Mouse (Mus musculus) G1E-ER4 (cell line): ENCODE measurements around the gene Tuba3a. TPM values are rescaled to one million over a fixed set of nuclear protein-coding genes. Genes with fewer than 3 reads are reported as not detected.

Experiments used
- GATA1 ChIP-seq: IDR thresholded peaks from one replicate; pipeline ENCODE4 v1.8.0; 2012; ENCODE audit warnings: low read length, inconsistent platforms
- polyA plus RNA-seq: library from polyadenylated mRNA; stranded (reverse); fragments of >175 nt; gene quantifications from 2 replicates; pipeline ENCODE4 v1.2.3, GENCODE M21; 2012

Tuba3a gene
- polyA plus RNA-seq, 1 experiment: not detected

GRCm38 (mm10) chr6:125253863-125254715 is 31.8 kb downstream of the Tuba3a start:
- TF ChIP-seq GATA1: no peak

GRCm38 (mm10) chr6:125252711-125253110 is 33.1 kb downstream of the Tuba3a start:
- no peak for TF ChIP-seq GATA1

GRCm38 (mm10) chr6:125252285-125252684 is 33.6 kb downstream of the Tuba3a start:
- no peak for TF ChIP-seq GATA1

- no peak for TF ChIP-seq GATA1
These were observed 41.3 kb downstream of the Tuba3a start for GRCm38 (mm10) chr6:125244551-125244950.

- TF ChIP-seq GATA1: no peak
These were observed 44.3 kb downstream of the Tuba3a start for GRCm38 (mm10) chr6:125241566-125241965.

GRCm38 (mm10) chr6:125240617-125241016 is 45.2 kb downstream of the Tuba3a start:
- no peak for TF ChIP-seq GATA1

GRCm38 (mm10) chr6:125239547-125239946 is 46.3 kb downstream of the Tuba3a start:
- no peak for TF ChIP-seq GATA1

GRCm38 (mm10) chr6:125238396-125238795 is 47.4 kb downstream of the Tuba3a start:
- no peak for TF ChIP-seq GATA1

GRCm38 (mm10) chr6:125237421-125237820 is 48.4 kb downstream of the Tuba3a start:
- no peak for TF ChIP-seq GATA1

- TF ChIP-seq GATA1: no peak
These were observed 49.1 kb downstream of the Tuba3a start, which contains the start of gene Cd27 for GRCm38 (mm10) chr6:125236782-125237181. Gene Cd27, minus strand, starts transcription at chr6:125237010.

GRCm38 (mm10) chr6:125236341-125236740 is 49.5 kb downstream of the Tuba3a start:
- no peak for TF ChIP-seq GATA1

- no peak for TF ChIP-seq GATA1
These were observed 51.4 kb downstream of the Tuba3a start for GRCm38 (mm10) chr6:125234520-125234828.

- no peak for TF ChIP-seq GATA1
These were observed 51.9 kb downstream of the Tuba3a start for GRCm38 (mm10) chr6:125233816-125234519.

GRCm38 (mm10) chr6:125232516-125232915 is 53.3 kb downstream of the Tuba3a start:
- TF ChIP-seq GATA1: no peak

GRCm38 (mm10) chr6:125232045-125232437 is 53.8 kb downstream of the Tuba3a start:
- no peak for TF ChIP-seq GATA1

- no peak for TF ChIP-seq GATA1
These were observed 54.5 kb downstream of the Tuba3a start, which contains the start of gene Tapbpl for GRCm38 (mm10) chr6:125231117-125232044. Gene Tapbpl, minus strand, starts transcription at chr6:125231860.

- TF ChIP-seq GATA1: no peak
These were observed 55.3 kb downstream of the Tuba3a start for GRCm38 (mm10) chr6:125230571-125230970.

Other genes with a start within 250 kb of the Tuba3a start
- 15.9 and 16.1 TPM in 2 replicates for gene Ing4, start 246.3 kb downstream of the Tuba3a start, polyA plus RNA-seq
- gene Acrbp, start 236.4 kb downstream of the Tuba3a start, polyA plus RNA-seq: 3.0 and 4.4 TPM in 2 replicates
- gene Lpar5, start 218.1 kb downstream of the Tuba3a start, polyA plus RNA-seq: 0.81 and 1.7 TPM in 2 replicates
- gene Chd4, start 190.1 kb downstream of the Tuba3a start, polyA plus RNA-seq: 194 and 228 TPM in 2 replicates
- 49.3 and 104 TPM in 2 replicates for gene Nop2, start 154.1 kb downstream of the Tuba3a start, polyA plus RNA-seq
- gene Iffo1, start 140.8 kb downstream of the Tuba3a start, polyA plus RNA-seq: 23.6 and 29.7 TPM in 2 replicates
- gene Gapdh, start 119.6 kb downstream of the Tuba3a start, polyA plus RNA-seq: 12,939 and 20,956 TPM in 2 replicates
- 265 and 289 TPM in 2 replicates for gene Ncapd2, start 94.3 kb downstream of the Tuba3a start, polyA plus RNA-seq
- gene Mrpl51, start 94.2 kb downstream of the Tuba3a start, polyA plus RNA-seq: 176 and 228 TPM in 2 replicates
- 2.3 and 3.1 TPM in 2 replicates for gene Vamp1, start 70.5 kb downstream of the Tuba3a start, polyA plus RNA-seq
- 1.9 and 2.2 TPM in 2 replicates for gene Tapbpl, start 54.2 kb downstream of the Tuba3a start, polyA plus RNA-seq
- gene Cd27, start 49.0 kb downstream of the Tuba3a start, polyA plus RNA-seq: not detected in 2 replicates
- not detected in 2 replicates for gene Ltbr, start 27.8 kb upstream of the Tuba3a start, polyA plus RNA-seq
- gene Scnn1a, start 34.6 kb upstream of the Tuba3a start, polyA plus RNA-seq: not detected in 2 replicates
- gene Tnfrsf1a, start 63.3 kb upstream of the Tuba3a start, polyA plus RNA-seq: not detected in 2 replicates
- not detected in 2 replicates for gene Plekhg6, start 94.8 kb upstream of the Tuba3a start, polyA plus RNA-seq
- not detected in 2 replicates for gene Cd9, start 208.7 kb upstream of the Tuba3a start, polyA plus RNA-seq